ENCODE assay signal across 9 mouse cellular contexts in genomic region chr15:98632921-98633320, GRCm38 (mm10). TPM values are rescaled to one million over a fixed set of nuclear protein-coding genes. Genes with fewer than 3 reads are reported as not detected.
DNase-seq lines count a peak whose midpoint lies in the region; ATAC-seq and TF ChIP-seq lines count a peak whose summit lies in the region.
"Had no signal": no experiment of that assay in that cellular context is flagged by ENCODE, and none has a peak within 500 bp of the region (broad histone marks: within the 10 kb centered on the region; RNA-seq: fewer than 3 reads in every experiment).

No protein-coding gene starts in this region.

- peak overlapping the region; percentile 95 for H3K4me2 ChIP-seq in kidney, embryonic 14.5 days (replicated peaks; ENCODE audit: low read depth, low read length)
- peak overlapping the region; percentile 94 for H3K4me2 ChIP-seq in intestine, embryonic 15.5 days (replicated peaks)

- no peaks in the 10 kb centered on the region for H3K9me3 ChIP-seq in kidney, embryonic 14.5 days (ENCODE audit: control insufficient read depth, low read length)
- no peaks in the 10 kb centered on the region for H3K9me3 ChIP-seq in intestine, embryonic 15.5 days

- TF ChIP-seq POLR2A in olfactory bulb, adult 2 months (IDR thresholded peaks at IDR 0.05; ENCODE audit: insufficient read depth, low read depth, low read length) = no peak

- TF ChIP-seq CTCF in olfactory bulb, adult 2 months (IDR thresholded peaks at IDR 0.05; ENCODE audit: insufficient read depth, low read depth, low read length) = no peak

- H3K27me3 ChIP-seq in kidney, embryonic 14.5 days (ENCODE audit: control insufficient read depth, insufficient read depth, low read length) = peaks cover 7% of the 10 kb centered on the region; the same call in 1 of the 2 replicates
- peaks cover 14% of the 10 kb centered on the region for H3K27me3 ChIP-seq in intestine, embryonic 15.5 days (replicated peaks)

- peak overlapping the region; percentile 92 for H3K4me3 ChIP-seq in kidney, embryonic 14.5 days (ENCODE audit: low read length)
- peak overlapping the region; percentile 89 for H3K4me3 ChIP-seq in intestine, embryonic 15.5 days (replicated peaks)
- H3K4me3 ChIP-seq in olfactory bulb, adult 2 months (ENCODE audit: insufficient read depth, low read depth, low read length) = peak overlapping the region; percentile 72

- ATAC-seq in kidney, embryonic 14.5 days (ENCODE audit: low FRiP score, low TSS enrichment) = no peak
- no peak for ATAC-seq in intestine, embryonic 15.5 days

- 2% methylated on average over 4 of the region's 4 CpGs for WGBS in kidney, embryonic 14.5 days
- 14% methylated on average over 4 of the region's 4 CpGs for whole genome bisulfite sequencing in intestine, embryonic 15.5 days
- 4% methylated on average over 4 of the region's 4 CpGs for WGBS in olfactory bulb, adult 2 months

- peak overlapping the region; percentile 63 for H3K9ac ChIP-seq in kidney, embryonic 14.5 days (ENCODE audit: low read depth, low read length)
- H3K9ac ChIP-seq in intestine, embryonic 15.5 days = no peak overlapping the region

- H3K27ac ChIP-seq in kidney, embryonic 14.5 days (ENCODE audit: low read depth, low read length) = no peak overlapping the region
- H3K27ac ChIP-seq in intestine, embryonic 15.5 days = no peak overlapping the region
- 0 out of 2 replicates have a peak overlapping the region, but pooled peaks have one; percentile 36 for H3K27ac ChIP-seq in olfactory bulb, adult 2 months (ENCODE audit: insufficient read depth, low read depth, low read length)

- peaks cover 51% of the 10 kb centered on the region for H3K4me1 ChIP-seq in kidney, embryonic 14.5 days (ENCODE audit: control insufficient read depth, insufficient read depth, low read length)
- peaks cover 62% of the 10 kb centered on the region for H3K4me1 ChIP-seq in intestine, embryonic 15.5 days (replicated peaks)
- peaks cover 59% of the 10 kb centered on the region for H3K4me1 ChIP-seq in olfactory bulb, adult 2 months (ENCODE audit: control insufficient read depth, insufficient read depth, low read length)

- DNase-seq in kidney, postnatal 4 days = no peak
- peak; percentile 46 for DNase-seq in embryo, embryonic 9.5 days (ENCODE audit: extremely low spot score)
- no peak for DNase-seq in urinary bladder, postnatal 14 days (ENCODE audit: low spot score)
- DNase-seq in right cerebral cortex, postnatal 36 days (ENCODE audit: low spot score in 2 of 2) = no peak
- DNase-seq in adrenal gland, adult 2 months = no peak

- H3K36me3 ChIP-seq in kidney, embryonic 14.5 days (ENCODE audit: control insufficient read depth, insufficient read depth, low read length) = no peaks in the 10 kb centered on the region
- no peaks in the 10 kb centered on the region for H3K36me3 ChIP-seq in intestine, embryonic 15.5 days

RNA-seq across cellular contexts. Expression of gene Cacnb3, which starts 2.3 kb away (rescaled TPM):
- polyA plus RNA-seq in kidney, embryonic 14.5 days (2014; fragmentation: Nextera tagmentation; extraction: Ambion mirVana) = 21.5 and 26.5 TPM in 2 replicates
- 24.9 and 26.7 TPM in 2 replicates for polyA plus RNA-seq in intestine, embryonic 15.5 days (2015; fragmentation: Nextera tagmentation; extraction: Ambion mirVana)
- not detected in 2 replicates for polyA plus RNA-seq in olfactory bulb, adult 2 months (2012; ENCODE audit: insufficient read depth, insufficient read length, low replicate concordance, missing spikeins)
- 10 to 100 TPM; 12.8 to 17.7 TPM for total RNA-seq in adrenal gland, adult 2 months (2021)
- polyA plus RNA-seq in adrenal gland, adult 2 months (2012; rRNA removed) = 25.9 and 31.1 TPM in 2 replicates

RNA-seq across cellular contexts. Expression of gene Adcy6, which starts 23.0 kb away (rescaled TPM):
- 26.2 and 31.5 TPM in 2 replicates for polyA plus RNA-seq in kidney, embryonic 14.5 days (2014; fragmentation: Nextera tagmentation; extraction: Ambion mirVana)
- 21.4 and 23.0 TPM in 2 replicates for polyA plus RNA-seq in intestine, embryonic 15.5 days (2015; fragmentation: Nextera tagmentation; extraction: Ambion mirVana)
- polyA plus RNA-seq in olfactory bulb, adult 2 months (2012; ENCODE audit: insufficient read depth, insufficient read length, low replicate concordance, missing spikeins) = 87.5 TPM in 1 of 2 replicates, not detected in the other
- total RNA-seq in adrenal gland, adult 2 months (2021) = 10 to 100 TPM; 35.5 to 67.1 TPM
- polyA plus RNA-seq in adrenal gland, adult 2 months (2012; rRNA removed) = 44.6 and 49.2 TPM in 2 replicates
- total RNA-seq: monocyte, adult 5-6 weeks had no signal

RNA-seq across cellular contexts. Expression of gene Ddx23, which starts 29.8 kb away (rescaled TPM):
- 27.3 and 32.2 TPM in 2 replicates for polyA plus RNA-seq in kidney, embryonic 14.5 days (2014; fragmentation: Nextera tagmentation; extraction: Ambion mirVana)
- 23.3 and 23.7 TPM in 2 replicates for polyA plus RNA-seq in intestine, embryonic 15.5 days (2015; fragmentation: Nextera tagmentation; extraction: Ambion mirVana)
- not detected in 2 replicates for polyA plus RNA-seq in olfactory bulb, adult 2 months (2012; ENCODE audit: insufficient read depth, insufficient read length, low replicate concordance, missing spikeins)
- total RNA-seq in adrenal gland, adult 2 months (2021) = 10 to 100 TPM; 65.5 to 84.6 TPM
- polyA plus RNA-seq in adrenal gland, adult 2 months (2012; rRNA removed) = 25.6 and 27.7 TPM in 2 replicates

RNA-seq across cellular contexts. Expression of gene Rnd1, which starts 44.3 kb away (rescaled TPM):
- 0.28 and 0.31 TPM in 2 replicates for polyA plus RNA-seq in kidney, embryonic 14.5 days (2014; fragmentation: Nextera tagmentation; extraction: Ambion mirVana)
- 0.97 and 1.1 TPM in 2 replicates for polyA plus RNA-seq in intestine, embryonic 15.5 days (2015; fragmentation: Nextera tagmentation; extraction: Ambion mirVana)
- not detected in 2 replicates for polyA plus RNA-seq in olfactory bulb, adult 2 months (2012; ENCODE audit: insufficient read depth, insufficient read length, low replicate concordance, missing spikeins)
- total RNA-seq in adrenal gland, adult 2 months (2021) = 1 to 10 TPM; 3.9 to 4.0 TPM
- 1.4 and 3.0 TPM in 2 replicates for polyA plus RNA-seq in adrenal gland, adult 2 months (2012; rRNA removed)
